Mouse (Mus musculus): ENCODE data around the gene Camk2g. TPM values are rescaled to one million over a fixed set of nuclear protein-coding genes. Genes with fewer than 3 reads are reported as not detected.
A peak's percentile ranks its signal among the peaks of the same experiment; 100 is the strongest.

Camk2g gene
- total and polyA plus RNA-seq, 3 experiments, result 14.1 to 27.1 TPM; not detected in 1

DNA sequence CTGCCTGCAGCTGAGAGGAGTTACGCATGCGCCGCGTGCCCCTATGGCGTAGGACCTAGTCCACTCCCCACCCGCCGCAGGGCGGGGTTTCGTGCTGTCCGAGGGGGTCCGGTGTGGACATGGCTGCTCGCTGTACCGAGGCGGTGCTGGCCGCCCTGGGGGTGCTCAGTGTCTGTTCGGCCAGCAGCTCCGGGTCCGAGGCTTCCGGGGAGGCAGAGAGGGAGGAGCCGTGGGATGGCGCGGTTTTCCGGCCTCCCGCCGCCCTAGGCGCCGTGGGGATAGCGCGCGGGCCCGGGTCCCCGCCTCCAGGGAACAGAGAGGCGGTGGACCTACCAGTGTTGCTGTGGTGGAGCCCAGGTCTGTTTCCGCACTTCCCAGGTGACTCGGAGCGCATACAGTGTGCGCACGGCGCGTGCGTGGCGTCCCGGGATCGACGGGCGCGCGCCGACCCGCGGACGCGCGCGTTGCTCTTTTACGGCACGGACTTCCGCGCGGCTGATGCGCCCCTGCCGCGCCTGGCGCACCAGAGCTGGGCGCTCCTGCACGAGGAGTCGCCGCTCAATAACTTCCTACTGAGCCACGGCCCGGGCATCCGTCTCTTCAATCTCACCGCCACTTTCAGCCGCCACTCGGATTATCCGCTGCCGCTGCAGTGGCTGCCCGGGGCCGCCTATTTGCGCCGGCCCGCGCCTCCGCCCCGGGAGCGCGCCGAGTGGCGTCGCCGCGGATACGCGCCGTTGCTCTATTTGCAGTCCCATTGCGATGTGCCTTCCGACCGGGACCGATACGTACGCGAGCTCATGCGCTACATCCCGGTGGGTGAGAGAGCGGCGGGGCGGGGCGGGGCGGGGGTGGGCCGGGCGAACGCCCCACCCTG, 98.8 kb downstream of the Camk2g start, which contains the start of gene Fut11:
Gene Fut11, plus strand, starts transcription at position 85 of the 877 bp plus-strand sequence.
- Histone ChIP-seq H3K27me3 (ENCODE audit: control insufficient read depth in 1 of 2, insufficient read depth in 2 of 2, low read length in 2 of 2) (no peaks in the 10 kb centered on the region), H3K9ac (ENCODE audit: control insufficient read depth, low read depth, low read length, poor library complexity, severe bottlenecking) (no peak within 1 kb of the TSS), H3K79me2 (ENCODE audit: control insufficient read depth, insufficient read depth, low read length, poor library complexity) (peaks cover 24% of the 10 kb centered on the region), H3K4me3 (ENCODE audit: control insufficient read depth in 1 of 2, insufficient read depth in 1 of 2, low read depth in 2 of 2, low read length in 2 of 2) (no peak within 1 kb of the TSS), H3K4me1 (ENCODE audit: control insufficient read depth in 1 of 2, insufficient read depth in 2 of 2, low read length in 2 of 2) (peaks cover 12 to 14% of the 10 kb centered on the region in 2 experiments), H3K36me3 (ENCODE audit: control insufficient read depth in 1 of 2, insufficient read depth in 2 of 2, low read length in 2 of 2) (peaks cover 20 to 29% of the 10 kb centered on the region in 2 experiments), H3K27ac (ENCODE audit: control insufficient read depth, low read depth, low read length) (no peak within 1 kb of the TSS), H3K9me3 (replicated peaks; ENCODE audit: insufficient read depth, low read length) (no peaks in the 10 kb centered on the region)
- TF ChIP-seq NELFE (IDR thresholded peaks at IDR 0.05; ENCODE audit: low read depth, low read length), result no peak
- TF ChIP-seq POLR2AphosphoS2 (IDR thresholded peaks at IDR 0.05; ENCODE audit: low read length), result 0 out of 2 replicates have a peak, but pooled peaks have one; percentile 5
- TF ChIP-seq RCOR1 (IDR thresholded peaks at IDR 0.05; ENCODE audit: low read depth, low read length), result no peak
- no peak for DNase-seq (ENCODE audit: low read depth, low spot score)

DNA sequence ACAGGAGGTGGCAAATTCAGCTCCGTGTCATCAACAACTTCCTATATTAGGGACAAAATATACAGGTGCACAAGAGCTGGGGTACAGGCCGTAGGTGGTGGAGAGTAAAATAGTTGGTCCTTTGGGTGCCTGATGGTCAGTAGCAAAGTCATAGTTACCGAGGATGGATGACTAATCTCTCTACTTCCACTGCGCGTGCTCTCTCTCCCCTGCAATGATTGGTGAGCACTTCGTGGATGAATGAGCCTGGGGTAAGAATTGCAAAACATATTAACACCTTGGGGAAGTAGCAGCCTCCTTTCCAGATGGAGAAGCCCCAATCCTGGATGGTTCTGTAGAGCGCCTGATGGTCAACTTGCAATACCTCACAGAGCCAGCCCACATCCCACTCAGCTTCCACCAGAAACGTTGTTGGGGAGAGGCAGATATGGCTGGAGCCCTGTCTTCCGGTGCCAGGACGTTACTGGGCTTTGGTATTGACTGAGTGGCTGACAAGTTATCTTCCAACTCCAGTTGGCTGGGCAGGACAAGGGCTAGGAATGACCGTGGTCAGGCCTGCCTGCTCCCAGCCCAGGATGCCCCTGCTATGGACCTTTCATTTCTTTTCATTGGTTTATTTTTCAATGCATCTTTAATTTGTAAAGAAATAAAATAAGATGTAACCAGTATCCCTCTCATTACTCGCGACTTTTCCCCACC, 99.6 kb downstream of the Camk2g start:
- H3K27me3 ChIP-seq (ENCODE audit: control insufficient read depth in 1 of 2, insufficient read depth in 2 of 2, low read length in 2 of 2), result no peaks in the 10 kb centered on the region
- H3K9me3 ChIP-seq (replicated peaks; ENCODE audit: insufficient read depth, low read length), result no peaks in the 10 kb centered on the region
- peaks cover 21 to 24% of the 10 kb centered on the region in 2 experiments for H3K36me3 ChIP-seq (ENCODE audit: control insufficient read depth in 1 of 2, insufficient read depth in 2 of 2, low read length in 2 of 2)
- peaks cover 12% of the 10 kb centered on the region in 2 experiments for H3K4me1 ChIP-seq (ENCODE audit: control insufficient read depth in 1 of 2, insufficient read depth in 2 of 2, low read length in 2 of 2)
- H3K4me3 ChIP-seq (ENCODE audit: control insufficient read depth in 1 of 2, insufficient read depth in 1 of 2, low read depth in 2 of 2, low read length in 2 of 2), result no peak overlapping the region
- H3K9ac ChIP-seq (ENCODE audit: control insufficient read depth, low read depth, low read length, poor library complexity, severe bottlenecking), result no peak overlapping the region
- DNase-seq (ENCODE audit: low read depth, low spot score), result no peak
- TF ChIP-seq POLR2A (IDR thresholded peaks at IDR 0.05; ENCODE audit: control insufficient read depth in 1 of 2, insufficient read depth in 1 of 2, low read depth in 1 of 2, low read length in 2 of 2, poor library complexity in 1 of 2), result peak in 1 of 2 experiments; percentile 38; a peak in 1 of 4 replicates
- no peak for TF ChIP-seq MXI1 (IDR thresholded peaks at IDR 0.05; ENCODE audit: low read depth, low read length)
- peaks cover 21% of the 10 kb centered on the region for H3K79me2 ChIP-seq (ENCODE audit: control insufficient read depth, insufficient read depth, low read length, poor library complexity)
- no peak overlapping the region for H3K27ac ChIP-seq (ENCODE audit: control insufficient read depth, low read depth, low read length)

DNA sequence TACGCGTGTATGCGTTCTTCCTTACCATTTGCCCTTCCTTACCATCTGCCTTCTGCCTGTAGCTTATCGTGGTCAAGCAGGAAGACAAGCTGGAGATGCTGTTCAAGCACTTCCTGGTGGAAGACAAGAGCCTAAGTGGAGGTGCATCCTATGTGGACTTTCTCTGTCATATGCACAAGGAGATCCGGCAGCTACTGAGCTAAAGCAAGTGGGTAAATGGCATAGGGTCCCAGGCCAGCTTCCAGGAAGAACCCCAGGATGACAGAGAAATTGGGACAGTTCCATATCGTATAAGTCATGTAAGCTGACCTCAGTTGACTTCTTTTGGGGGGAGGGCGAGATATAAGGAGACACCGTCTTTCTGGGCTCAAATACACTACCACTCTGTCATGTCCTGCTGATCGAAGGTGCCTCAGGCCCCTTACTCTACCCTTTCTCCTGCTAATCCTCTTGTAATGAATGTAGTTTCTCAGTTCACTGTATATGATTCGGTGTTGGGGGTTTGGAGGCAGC, 100.2 kb downstream of the Camk2g start:
- Histone ChIP-seq H3K36me3 (ENCODE audit: control insufficient read depth in 1 of 2, insufficient read depth in 2 of 2, low read length in 2 of 2) (peaks cover 14 to 26% of the 10 kb centered on the region in 2 experiments), H3K27me3 (ENCODE audit: control insufficient read depth in 1 of 2, insufficient read depth in 2 of 2, low read length in 2 of 2) (no peaks in the 10 kb centered on the region), H3K4me1 (ENCODE audit: control insufficient read depth in 1 of 2, insufficient read depth in 2 of 2, low read length in 2 of 2) (peaks cover 6 to 8% of the 10 kb centered on the region in 2 experiments), H3K79me2 (ENCODE audit: control insufficient read depth, insufficient read depth, low read length, poor library complexity) (peaks cover 21% of the 10 kb centered on the region), H3K9ac (ENCODE audit: control insufficient read depth, low read depth, low read length, poor library complexity, severe bottlenecking) (no peak overlapping the region), H3K9me3 (replicated peaks; ENCODE audit: insufficient read depth, low read length) (no peaks in the 10 kb centered on the region), H3K27ac (ENCODE audit: control insufficient read depth, low read depth, low read length) (no peak overlapping the region), H3K4me3 (ENCODE audit: control insufficient read depth in 1 of 2, insufficient read depth in 1 of 2, low read depth in 2 of 2, low read length in 2 of 2) (no peak overlapping the region)
- TF ChIP-seq POLR2A (IDR thresholded peaks at IDR 0.05; ENCODE audit: control insufficient read depth in 1 of 2, insufficient read depth in 1 of 2, low read depth in 1 of 2, low read length in 2 of 2, poor library complexity in 1 of 2) (no peak), TCF12 (IDR thresholded peaks at IDR 0.05; ENCODE audit: low read depth, low read length) (no peak), USF1 (IDR thresholded peaks at IDR 0.05; ENCODE audit: low read depth, low read length) (no peak), BHLHE40 (IDR thresholded peaks at IDR 0.05; ENCODE audit: borderline replicate concordance, low read depth, low read length) (no peak), JUND (IDR thresholded peaks at IDR 0.05; ENCODE audit: low read depth, low read length) (no peak), NRF1 (IDR thresholded peaks at IDR 0.05; ENCODE audit: insufficient read depth, low read depth, low read length, poor library complexity, severe bottlenecking) (no peak), MXI1 (IDR thresholded peaks at IDR 0.05; ENCODE audit: low read depth, low read length) (no peak), USF2 (IDR thresholded peaks at IDR 0.05; ENCODE audit: borderline replicate concordance in 1 of 2, insufficient read depth in 1 of 2, low read depth in 1 of 2, low read length in 2 of 2) (no peak), HCFC1 (IDR thresholded peaks at IDR 0.05; ENCODE audit: low read depth, low read length) (no peak), ETS1 (IDR thresholded peaks at IDR 0.05; ENCODE audit: low read depth, low read length) (no peak), MAX (IDR thresholded peaks at IDR 0.05; ENCODE audit: low read length) (no peak), MAFK (IDR thresholded peaks at IDR 0.05; ENCODE audit: borderline replicate concordance, low read depth, low read length) (no peak), RAD21 (IDR thresholded peaks at IDR 0.05; ENCODE audit: low read depth, low read length) (no peak), MYC (IDR thresholded peaks at IDR 0.05; ENCODE audit: low read depth, low read length) (no peak), MYB (IDR thresholded peaks at IDR 0.05; ENCODE audit: low read depth, low read length) (no peak), GABPA (IDR thresholded peaks at IDR 0.05; ENCODE audit: low read depth, low read length) (no peak), NELFE (IDR thresholded peaks at IDR 0.05; ENCODE audit: low read depth, low read length) (no peak), EP300 (IDR thresholded peaks at IDR 0.05; ENCODE audit: low read depth in 1 of 2, low read length in 2 of 2) (no peak), ELF1 (IDR thresholded peaks at IDR 0.05; ENCODE audit: low read depth, low read length) (no peak)
- DNase-seq (ENCODE audit: low read depth, low spot score), result no peak
